Mouse (Mus musculus): ENCODE data around the gene Olfr598.

DNA sequence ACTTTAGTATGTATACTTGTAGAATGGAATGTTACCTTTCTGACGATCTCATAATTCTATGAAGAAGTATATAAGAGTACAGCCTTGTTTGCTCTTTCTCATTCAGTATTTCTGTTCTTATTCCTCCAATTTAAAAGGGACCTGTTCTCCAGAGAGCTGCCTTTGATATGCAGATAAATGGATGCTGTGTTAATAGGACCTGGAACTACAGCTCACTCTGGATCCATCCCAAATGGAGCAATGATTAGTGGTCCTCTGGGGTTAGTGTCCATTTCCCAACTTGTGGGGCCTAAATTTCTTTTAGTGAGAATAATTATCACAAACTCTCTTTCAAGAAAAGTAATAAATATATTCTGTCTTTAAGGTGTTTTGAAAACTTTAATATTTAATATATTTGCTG is 39.2 kb downstream of the Olfr598 start, which contains the start of gene Olfr601:
- TF ChIP-seq POLR2A (IDR thresholded peaks at IDR 0.05; ENCODE audit: insufficient read length, low read depth) (no peak), TCF3 (IDR thresholded peaks at IDR 0.05; ENCODE audit: insufficient read length, low read depth) (no peak), USF1 (IDR thresholded peaks at IDR 0.05; ENCODE audit: low read depth) (no peak), E2F4 (IDR thresholded peaks at IDR 0.05; ENCODE audit: insufficient read depth) (no peak), MAX (IDR thresholded peaks at IDR 0.05; ENCODE audit: low read depth) (no peak), POLR2AphosphoS2 (IDR thresholded peaks at IDR 0.05; ENCODE audit: insufficient read length, low read depth) (no peak), MYOD1 (IDR thresholded peaks at IDR 0.05; ENCODE audit: control insufficient read depth in 1 of 3, insufficient read length in 2 of 3, low read depth in 2 of 3) (no peak), TCF12 (IDR thresholded peaks at IDR 0.05; ENCODE audit: insufficient read depth, poor library complexity, severe bottlenecking) (no peak), CEBPB (IDR thresholded peaks at IDR 0.05; ENCODE audit: insufficient read depth, poor library complexity, severe bottlenecking) (no peak), SRF (IDR thresholded peaks at IDR 0.05; ENCODE audit: control insufficient read depth, insufficient read length, low read depth) (no peak), MYOG (IDR thresholded peaks at IDR 0.05; ENCODE audit: control insufficient read depth in 1 of 3, insufficient read depth in 1 of 3, insufficient read length in 2 of 3, low read depth in 2 of 3) (no peak), REST (IDR thresholded peaks at IDR 0.05; ENCODE audit: insufficient read depth, insufficient read length) (no peak)

All from myocyte (in vitro differentiated cells).